Mouse (Mus musculus): ENCODE results near the gene Clmn. TPM values are rescaled to one million over a fixed set of nuclear protein-coding genes. Genes with fewer than 3 reads are reported as not detected.

Clmn gene
- total RNA-seq (2022): 1 to 10 TPM; 1.8 to 2.4 (median 2.1) TPM

GRCm38 (mm10) chr12:104864439-104865165 is at the start of gene Clmn:
Gene Clmn, minus strand, starts transcription at chr12:104865076.
- no peak for DNase-seq (ENCODE audit: low spot score)

- no peak for DNase-seq (ENCODE audit: low spot score)
These were observed 48.1 kb upstream of the Clmn start for GRCm38 (mm10) chr12:104912990-104913389.

- DNase-seq (ENCODE audit: low spot score): no peak
These were observed 47.5 kb upstream of the Clmn start for GRCm38 (mm10) chr12:104912281-104912933.

- no peak for DNase-seq (ENCODE audit: low spot score)
These were observed 44.9 kb upstream of the Clmn start for GRCm38 (mm10) chr12:104909750-104910149.

- no peak for DNase-seq (ENCODE audit: low spot score)
These were observed 44.1 kb upstream of the Clmn start for GRCm38 (mm10) chr12:104908986-104909385.

- no peak for DNase-seq (ENCODE audit: low spot score)
These were observed 43.3 kb upstream of the Clmn start for GRCm38 (mm10) chr12:104908024-104908781.

- no peak for DNase-seq (ENCODE audit: low spot score)
These were observed 42.3 kb upstream of the Clmn start for GRCm38 (mm10) chr12:104907133-104907532.

GRCm38 (mm10) chr12:104904138-104904537 is 39.3 kb upstream of the Clmn start:
- no peak for DNase-seq (ENCODE audit: low spot score)

- no peak for DNase-seq (ENCODE audit: low spot score)
These were observed 37.6 kb upstream of the Clmn start for GRCm38 (mm10) chr12:104902392-104903053.

GRCm38 (mm10) chr12:104901320-104901719 is 36.4 kb upstream of the Clmn start:
- DNase-seq (ENCODE audit: low spot score): no peak

- peak; percentile 32 for DNase-seq (ENCODE audit: low spot score)
These were observed 35.0 kb upstream of the Clmn start for GRCm38 (mm10) chr12:104899835-104900234.

- no peak for DNase-seq (ENCODE audit: low spot score)
These were observed 34.3 kb upstream of the Clmn start for GRCm38 (mm10) chr12:104899161-104899560.

- no peak for DNase-seq (ENCODE audit: low spot score)
These were observed 33.8 kb upstream of the Clmn start for GRCm38 (mm10) chr12:104898718-104899117.

- no peak for DNase-seq (ENCODE audit: low spot score)
These were observed 32.3 kb upstream of the Clmn start for GRCm38 (mm10) chr12:104897051-104897618.

GRCm38 (mm10) chr12:104896640-104897039 is 31.8 kb upstream of the Clmn start:
- no peak for DNase-seq (ENCODE audit: low spot score)

GRCm38 (mm10) chr12:104892245-104892644 is 27.4 kb upstream of the Clmn start:
- no peak for DNase-seq (ENCODE audit: low spot score)

GRCm38 (mm10) chr12:104890066-104890465 is 25.2 kb upstream of the Clmn start:
- no peak for DNase-seq (ENCODE audit: low spot score)

- DNase-seq (ENCODE audit: low spot score): no peak
These were observed 21.2 kb upstream of the Clmn start for GRCm38 (mm10) chr12:104886104-104886503.

GRCm38 (mm10) chr12:104882533-104882932 is 17.7 kb upstream of the Clmn start:
- no peak for DNase-seq (ENCODE audit: low spot score)

GRCm38 (mm10) chr12:104882061-104882460 is 17.2 kb upstream of the Clmn start:
- no peak for DNase-seq (ENCODE audit: low spot score)

- no peak for DNase-seq (ENCODE audit: low spot score)
These were observed 16.7 kb upstream of the Clmn start for GRCm38 (mm10) chr12:104881518-104882060.
